Mouse (Mus musculus): ENCODE measurements around the gene Ccn6.

DNA sequence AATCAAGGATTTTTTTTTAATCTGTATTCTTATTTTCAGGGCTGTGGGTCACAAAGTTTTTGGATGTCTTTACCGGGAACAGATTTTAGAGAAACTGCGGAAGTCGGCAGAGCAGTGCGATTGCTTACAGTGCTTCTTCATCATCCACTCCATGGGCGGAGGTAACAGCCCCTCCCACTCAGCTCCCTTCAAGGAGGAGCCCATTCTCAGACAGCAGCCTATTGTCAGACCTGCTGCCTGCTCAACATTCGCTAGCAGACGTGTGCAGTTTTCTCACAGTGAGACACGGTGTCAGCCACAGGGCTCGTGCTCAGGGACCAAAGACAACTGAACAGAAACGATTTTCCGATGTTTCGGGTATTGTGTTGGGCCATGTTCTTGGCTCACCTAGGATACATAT is 21.4 kb downstream of the Ccn6 start:
- TF ChIP-seq CTCF (IDR thresholded peaks at IDR 0.05; ENCODE audit: borderline replicate concordance, control insufficient read depth, extremely low read depth, insufficient read depth, low read length, poor library complexity), result no peak
- TF ChIP-seq POLR2A (IDR thresholded peaks at IDR 0.05; ENCODE audit: control insufficient read depth, extremely low read depth, insufficient read depth, low read length, poor library complexity), result no peak

All from thymus, adult 2 months (tissue).